Mouse (Mus musculus) forebrain, embryonic 15.5 days (tissue): ENCODE data around the gene Cpa4. TPM values are rescaled to one million over a fixed set of nuclear protein-coding genes. Genes with fewer than 3 reads are reported as not detected.

Experiments
- ATAC-seq: fragments of 200-750 bp; cut with Nextera tagmentation; replicated peaks from 2 replicates; pipeline ENCODE4 v1.8.0; 2017; ENCODE audit warnings: mild to moderate bottlenecking, moderate TSS enrichment, moderate library complexity
- H3K27ac ChIP-seq: fragments of 300-500 bp; sonication (generic); replicated peaks from 2 replicates; pipeline ENCODE4 v1.5.1; 2015; ENCODE audit warnings: mild to moderate bottlenecking, inconsistent platforms
- H3K27me3 ChIP-seq: fragments of 300-500 bp; sonication (generic); 2 replicates; pipeline ENCODE4 v1.6.1; 2015; ENCODE audit warnings: inconsistent platforms
- H3K36me3 ChIP-seq: fragments of 300-500 bp; sonication (generic); 2 replicates; pipeline ENCODE4 v1.6.1; 2015; ENCODE audit warnings: mild to moderate bottlenecking, inconsistent platforms
- H3K4me1 ChIP-seq: fragments of 300-500 bp; sonication (generic); 2 replicates; pipeline ENCODE4 v1.6.1; 2015; ENCODE audit warnings: inconsistent platforms
- H3K4me2 ChIP-seq: fragments of 300-500 bp; sonication (generic); replicated peaks from 2 replicates; pipeline ENCODE4 v1.6.1; 2015; ENCODE audit warnings: mild to moderate bottlenecking, inconsistent platforms
- H3K4me3 ChIP-seq: fragments of 300-500 bp; sonication (generic); 2 replicates; pipeline ENCODE4 v1.5.1; 2015; ENCODE audit warnings: mild to moderate bottlenecking, inconsistent platforms
- H3K9ac ChIP-seq: fragments of 300-500 bp; sonication (generic); replicated peaks from 2 replicates; pipeline ENCODE4 v1.6.1; 2015; ENCODE audit warnings: mild to moderate bottlenecking, inconsistent platforms
- H3K9me3 ChIP-seq: fragments of 300-500 bp; sonication (generic); 2 replicates; pipeline ENCODE4 v1.6.1; 2016; ENCODE audit warnings: inconsistent platforms
- WGBS: fragments of 180-500 bp; shearing (Covaris S2); methylation state at CpG from one replicate; pipeline ENCODE4 v1.1.7; 2015; ENCODE audit warnings: mixed read lengths; 5-methylcytosine and 5-hydroxymethylcytosine counted together
- polyA plus RNA-seq: library from polyadenylated mRNA; unstranded; fragments of >200 nt; fragmentation: Nextera tagmentation; extraction: Ambion mirVana; gene quantifications from 2 replicates; pipeline ENCODE4 v1.2.1, GENCODE M21; 2015

Cpa4 gene
- polyA plus RNA-seq, 1 experiment from 2014 or later: 1.9 TPM

GRCm38 (mm10) chr6:30576477-30577203, 8.5 kb downstream of the Cpa4 start:
- H3K9me3 ChIP-seq: no peaks in the 10 kb centered on the region
- 82% methylated on average over 17 of the region's 17 CpGs for WGBS
- no peaks in the 10 kb centered on the region for H3K27me3 ChIP-seq
- no peaks in the 10 kb centered on the region for H3K36me3 ChIP-seq
- H3K9ac ChIP-seq: no peak overlapping the region
- ATAC-seq: no peak
- no peak overlapping the region for H3K27ac ChIP-seq
- H3K4me2 ChIP-seq: no peak overlapping the region
- H3K4me3 ChIP-seq: no peak overlapping the region
- peaks cover 34% of the 10 kb centered on the region for H3K4me1 ChIP-seq

- no peak overlapping the region for H3K9ac ChIP-seq
- WGBS: 11% methylated on average over 17 of the region's 17 CpGs
- H3K27me3 ChIP-seq: no peaks in the 10 kb centered on the region
- no peaks in the 10 kb centered on the region for H3K36me3 ChIP-seq
- peak overlapping the region; percentile 18; the same call in 1 of the 2 replicates for H3K4me2 ChIP-seq
- H3K4me1 ChIP-seq: peaks cover 15% of the 10 kb centered on the region
- H3K27ac ChIP-seq: peak overlapping the region; percentile 75
- H3K4me3 ChIP-seq: no peak overlapping the region
- ATAC-seq: peak; percentile 76
- H3K9me3 ChIP-seq: no peaks in the 10 kb centered on the region
These were observed 12.0 kb downstream of the Cpa4 start for GRCm38 (mm10) chr6:30579961-30580840.

- Histone ChIP-seq H3K4me2 (peak overlapping the region; percentile 18; the same call in 1 of the 2 replicates), H3K27ac (peak overlapping the region; percentile 75), H3K27me3 (no peaks in the 10 kb centered on the region), H3K36me3 (no peaks in the 10 kb centered on the region), H3K4me1 (peaks cover 15% of the 10 kb centered on the region), H3K4me3 (no peak overlapping the region), H3K9ac (no peak overlapping the region), H3K9me3 (no peaks in the 10 kb centered on the region)
- 15% methylated on average over 8 of the region's 8 CpGs for WGBS
- no peak; the same call in none of the 2 replicates for ATAC-seq
These were observed 12.6 kb downstream of the Cpa4 start for GRCm38 (mm10) chr6:30580841-30581176.

- WGBS: 44% methylated on average over 7 of the region's 7 CpGs
- Histone ChIP-seq H3K36me3 (no peaks in the 10 kb centered on the region), H3K9me3 (no peaks in the 10 kb centered on the region), H3K27ac (no peak overlapping the region), H3K4me2 (no peak overlapping the region), H3K9ac (no peak overlapping the region), H3K4me1 (0 out of 2 replicates have a peak, but pooled peaks cover 3% of the 10 kb centered on the region), H3K4me3 (no peak overlapping the region), H3K27me3 (no peaks in the 10 kb centered on the region)
- ATAC-seq: no peak
These were observed 18.8 kb downstream of the Cpa4 start for GRCm38 (mm10) chr6:30586886-30587442.

- Histone ChIP-seq H3K4me1 (0 out of 2 replicates have a peak, but pooled peaks cover 3% of the 10 kb centered on the region), H3K4me3 (no peak overlapping the region), H3K27ac (no peak overlapping the region), H3K4me2 (no peak overlapping the region), H3K36me3 (no peaks in the 10 kb centered on the region), H3K27me3 (no peaks in the 10 kb centered on the region), H3K9ac (no peak overlapping the region), H3K9me3 (no peaks in the 10 kb centered on the region)
- WGBS: 62% methylated on average over 2 of the region's 2 CpGs
- ATAC-seq: no peak
These were observed 21.6 kb downstream of the Cpa4 start for GRCm38 (mm10) chr6:30589819-30590218.

- Histone ChIP-seq H3K9me3 (no peaks in the 10 kb centered on the region), H3K27ac (no peak overlapping the region), H3K4me3 (no peak overlapping the region), H3K4me1 (0 out of 2 replicates have a peak, but pooled peaks cover under 1% of the 10 kb centered on the region), H3K36me3 (no peaks in the 10 kb centered on the region), H3K4me2 (no peak overlapping the region), H3K9ac (no peak overlapping the region), H3K27me3 (no peaks in the 10 kb centered on the region)
- ATAC-seq: no peak
- WGBS: 86% methylated on average over 5 of the region's 5 CpGs
These were observed 23.8 kb downstream of the Cpa4 start for GRCm38 (mm10) chr6:30591851-30592404.

GRCm38 (mm10) chr6:30592417-30592974, 24.3 kb downstream of the Cpa4 start:
- no peaks in the 10 kb centered on the region for H3K4me1 ChIP-seq
- no peak overlapping the region for H3K27ac ChIP-seq
- no peaks in the 10 kb centered on the region for H3K36me3 ChIP-seq
- ATAC-seq: no peak
- no peak overlapping the region for H3K4me2 ChIP-seq
- H3K9me3 ChIP-seq: no peaks in the 10 kb centered on the region
- 65% methylated on average over 10 of the region's 10 CpGs for WGBS
- H3K4me3 ChIP-seq: no peak overlapping the region
- H3K9ac ChIP-seq: no peak overlapping the region
- H3K27me3 ChIP-seq: no peaks in the 10 kb centered on the region

- WGBS: 94% methylated on average over 7 of the region's 7 CpGs
- no peaks in the 10 kb centered on the region for H3K36me3 ChIP-seq
These were observed 26.2 kb downstream of the Cpa4 start for GRCm38 (mm10) chr6:30594364-30594763.

GRCm38 (mm10) chr6:30596230-30596898, 28.2 kb downstream of the Cpa4 start:
- Histone ChIP-seq H3K27me3 (no peaks in the 10 kb centered on the region), H3K27ac (no peak overlapping the region), H3K4me3 (no peak overlapping the region), H3K4me2 (no peak overlapping the region), H3K36me3 (no peaks in the 10 kb centered on the region), H3K4me1 (no peaks in the 10 kb centered on the region), H3K9ac (no peak overlapping the region), H3K9me3 (no peaks in the 10 kb centered on the region)
- WGBS: 75% methylated on average over 8 of the region's 8 CpGs
- no peak for ATAC-seq

More at GRCm38 (mm10) chr6:30594364-30594763, 26.2 kb downstream of the Cpa4 start:
- H3K27ac ChIP-seq: no peak overlapping the region
- H3K4me1 ChIP-seq: no peaks in the 10 kb centered on the region
- no peak overlapping the region for H3K4me2 ChIP-seq
- no peaks in the 10 kb centered on the region for H3K9me3 ChIP-seq
- no peak overlapping the region for H3K9ac ChIP-seq
- no peaks in the 10 kb centered on the region for H3K27me3 ChIP-seq
- no peak for ATAC-seq
- H3K4me3 ChIP-seq: no peak overlapping the region

GRCm38 (mm10) chr6:30600033-30600432, 31.9 kb downstream of the Cpa4 start:
- H3K9me3 ChIP-seq: no peaks in the 10 kb centered on the region
- no peaks in the 10 kb centered on the region for H3K36me3 ChIP-seq
- no peak overlapping the region for H3K4me2 ChIP-seq
- WGBS: 88% methylated on average over 3 of the region's 3 CpGs
- H3K27me3 ChIP-seq: no peaks in the 10 kb centered on the region
- H3K4me1 ChIP-seq: no peaks in the 10 kb centered on the region
- no peak overlapping the region for H3K9ac ChIP-seq
- no peak for ATAC-seq
- no peak overlapping the region for H3K4me3 ChIP-seq
- no peak overlapping the region for H3K27ac ChIP-seq

GRCm38 (mm10) chr6:30600995-30601394, 32.8 kb downstream of the Cpa4 start:
- H3K27ac ChIP-seq: no peak overlapping the region
- no peaks in the 10 kb centered on the region for H3K9me3 ChIP-seq
- 56% methylated on average over 1 of the region's 1 CpGs for WGBS
- no peaks in the 10 kb centered on the region for H3K27me3 ChIP-seq
- no peaks in the 10 kb centered on the region for H3K4me1 ChIP-seq
- no peak overlapping the region for H3K4me2 ChIP-seq
- H3K36me3 ChIP-seq: no peaks in the 10 kb centered on the region
- no peak overlapping the region for H3K4me3 ChIP-seq
- no peak overlapping the region for H3K9ac ChIP-seq
- ATAC-seq: no peak
